Mouse (Mus musculus): ENCODE data around the gene Ube2ql1. TPM values are rescaled to one million over a fixed set of nuclear protein-coding genes. Genes with fewer than 3 reads are reported as not detected.

The Ube2ql1 gene
- polyA plus RNA-seq, 1 experiment: not detected

- H3K36me3 ChIP-seq (replicated peaks; ENCODE audit: low read length): no peaks in the 10 kb centered on the region
- no peak for TF ChIP-seq GATA1 (IDR thresholded peaks at IDR 0.05; ENCODE audit: borderline replicate concordance, low read length)
- no peak for TF ChIP-seq FLI1 (IDR thresholded peaks at IDR 0.05; ENCODE audit: low read length)
- H3K27me3 ChIP-seq (replicated peaks): no peaks in the 10 kb centered on the region
- no peak overlapping the region for H3K4me3 ChIP-seq (replicated peaks)
- H3K4me1 ChIP-seq: no peaks in the 10 kb centered on the region
- no peaks in the 10 kb centered on the region for H3K9me3 ChIP-seq
Observed at GRCm38 (mm10) chr13:69751510-69751909, 11.8 kb upstream of the Ube2ql1 start.

DNA sequence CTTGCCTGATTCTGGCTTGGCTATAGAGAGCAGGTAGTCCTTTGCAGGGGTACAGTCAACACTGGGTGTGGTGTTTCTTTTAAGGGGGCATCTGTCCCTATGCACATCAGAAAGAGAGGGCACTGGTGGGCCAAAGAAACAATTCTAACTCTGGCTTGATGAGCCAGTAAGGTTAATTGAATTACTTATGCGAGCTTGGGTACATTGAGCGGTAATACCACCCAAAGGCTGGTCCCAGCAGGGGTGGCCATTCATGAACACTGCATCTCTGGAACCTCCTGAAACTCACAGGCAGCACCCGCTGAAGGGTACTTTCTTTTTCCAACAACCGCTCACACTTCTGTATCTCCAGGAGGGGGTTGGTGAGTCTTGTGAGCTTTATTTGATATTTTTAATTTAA lies 9.1 kb upstream of the Ube2ql1 start:
- TF ChIP-seq GATA1 (IDR thresholded peaks at IDR 0.05; ENCODE audit: borderline replicate concordance, low read length) (no peak), FLI1 (IDR thresholded peaks at IDR 0.05; ENCODE audit: low read length) (no peak)
- H3K4me1 ChIP-seq: no peaks in the 10 kb centered on the region
- no peaks in the 10 kb centered on the region for H3K36me3 ChIP-seq (replicated peaks; ENCODE audit: low read length)
- H3K27me3 ChIP-seq (replicated peaks): no peaks in the 10 kb centered on the region
- no peaks in the 10 kb centered on the region for H3K9me3 ChIP-seq
- no peak overlapping the region for H3K4me3 ChIP-seq (replicated peaks)

DNA sequence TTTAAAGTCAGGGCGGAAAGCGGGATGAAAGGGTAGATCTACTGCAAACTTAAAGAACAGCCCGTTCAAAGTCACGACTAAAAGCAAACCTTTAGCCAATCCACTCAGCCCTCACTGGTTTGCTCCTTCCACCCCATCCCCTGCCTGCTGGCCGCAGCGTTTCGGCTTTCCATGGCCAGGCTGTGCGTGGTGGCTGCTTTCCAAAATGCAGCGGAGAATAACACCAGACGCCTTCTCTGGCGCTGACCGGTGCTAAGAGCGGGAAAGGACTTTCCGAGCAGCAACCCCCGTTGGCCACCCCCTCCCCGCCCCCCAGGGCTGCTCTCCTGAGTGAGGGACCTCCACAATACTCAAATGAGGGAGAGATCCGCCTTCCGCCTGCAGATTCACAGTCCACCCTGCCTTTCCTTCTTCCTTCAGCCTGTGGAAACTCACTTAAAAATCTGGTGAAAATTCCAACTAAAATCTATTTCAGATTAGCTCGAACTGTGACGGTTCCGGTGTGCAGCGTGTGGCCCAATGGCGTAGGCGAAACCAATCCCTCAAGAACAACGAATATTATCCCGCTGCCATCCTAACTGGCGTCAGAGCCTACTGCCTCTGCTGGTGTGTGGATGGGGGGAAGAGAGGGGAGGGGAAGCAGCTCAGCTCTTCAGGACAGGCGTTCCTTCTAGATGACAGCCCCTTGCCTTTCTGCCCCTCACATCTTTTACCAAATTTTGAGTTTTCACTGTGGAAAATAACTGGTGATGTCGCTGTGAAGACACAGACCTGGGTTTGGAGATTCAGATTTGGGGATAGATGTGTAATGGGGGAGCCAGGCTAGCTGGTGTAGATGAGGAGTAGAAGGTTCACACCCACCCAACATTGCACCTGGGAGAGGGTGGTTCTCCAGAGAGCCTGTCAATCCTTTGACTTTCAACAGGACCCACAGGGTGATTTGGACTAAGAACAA lies 919 bp upstream of the Ube2ql1 start:
- H3K9me3 ChIP-seq: peaks cover 12% of the 10 kb centered on the region
- H3K36me3 ChIP-seq (replicated peaks; ENCODE audit: low read length): no peaks in the 10 kb centered on the region
- peaks cover 71% of the 10 kb centered on the region for H3K27me3 ChIP-seq (replicated peaks)
- peaks cover 22% of the 10 kb centered on the region for H3K4me1 ChIP-seq
- TF ChIP-seq GATA1 (IDR thresholded peaks at IDR 0.05; ENCODE audit: borderline replicate concordance, low read length) (no peak), FLI1 (IDR thresholded peaks at IDR 0.05; ENCODE audit: low read length) (no peak)
- no peak overlapping the region for H3K4me3 ChIP-seq (replicated peaks)

GRCm38 (mm10) chr13:69739091-69739758 lies 464 bp downstream of the Ube2ql1 start:
- Histone ChIP-seq H3K4me3 (replicated peaks) (peak overlapping the region; percentile 86), H3K36me3 (replicated peaks; ENCODE audit: low read length) (no peaks in the 10 kb centered on the region), H3K9me3 (peaks cover 12% of the 10 kb centered on the region), H3K27me3 (replicated peaks) (peaks cover 80% of the 10 kb centered on the region), H3K4me1 (peaks cover 22% of the 10 kb centered on the region)
- TF ChIP-seq FLI1 (IDR thresholded peaks at IDR 0.05; ENCODE audit: low read length) (no peak), GATA1 (IDR thresholded peaks at IDR 0.05; ENCODE audit: borderline replicate concordance, low read length) (no peak)

DNA sequence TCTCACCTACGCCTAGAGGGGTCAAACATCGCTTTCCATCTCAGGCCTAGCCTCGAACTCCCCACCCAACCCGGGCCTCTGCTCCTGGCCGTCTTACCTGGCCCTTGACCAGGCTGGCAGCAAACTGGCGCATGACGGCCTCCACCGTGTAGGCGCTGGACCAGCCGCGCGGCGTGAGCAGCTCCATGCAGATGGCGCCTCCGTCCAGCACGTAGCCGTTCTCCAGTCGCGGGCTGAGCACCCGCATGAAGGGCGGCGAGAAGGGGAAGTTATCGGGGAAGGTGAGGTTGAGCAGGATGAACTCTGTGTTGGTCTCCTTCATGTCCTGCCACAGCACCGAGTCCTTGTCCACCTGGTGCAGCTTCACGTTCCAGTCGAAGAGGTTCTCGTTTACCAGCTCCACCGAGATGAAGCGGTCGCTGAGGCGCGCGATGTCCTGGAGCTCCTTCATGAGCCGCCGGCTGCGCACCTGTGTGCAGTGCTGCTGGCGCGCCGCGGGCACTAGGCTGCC lies 1.2 kb downstream of the Ube2ql1 start:
- peaks cover 12% of the 10 kb centered on the region for H3K9me3 ChIP-seq
- no peaks in the 10 kb centered on the region for H3K36me3 ChIP-seq (replicated peaks; ENCODE audit: low read length)
- peaks cover 22% of the 10 kb centered on the region for H3K4me1 ChIP-seq
- H3K4me3 ChIP-seq (replicated peaks): peak overlapping the region; percentile 51
- TF ChIP-seq GATA1 (IDR thresholded peaks at IDR 0.05; ENCODE audit: borderline replicate concordance, low read length): no peak
- no peak for TF ChIP-seq FLI1 (IDR thresholded peaks at IDR 0.05; ENCODE audit: low read length)
- peaks cover 83% of the 10 kb centered on the region for H3K27me3 ChIP-seq (replicated peaks)

GRCm38 (mm10) chr13:69737444-69738185 lies 2.1 kb downstream of the Ube2ql1 start:
- no peak overlapping the region for H3K4me3 ChIP-seq (replicated peaks)
- peaks cover 12% of the 10 kb centered on the region for H3K9me3 ChIP-seq

GRCm38 (mm10) chr13:69732636-69733035 lies 7.1 kb downstream of the Ube2ql1 start:
- Histone ChIP-seq H3K4me3 (replicated peaks) (no peak overlapping the region), H3K36me3 (replicated peaks; ENCODE audit: low read length) (no peaks in the 10 kb centered on the region), H3K9me3 (0 out of 2 replicates have a peak, but pooled peaks cover 3% of the 10 kb centered on the region), H3K4me1 (no peaks in the 10 kb centered on the region), H3K27me3 (replicated peaks) (peaks cover 38% of the 10 kb centered on the region)
- no peak for TF ChIP-seq FLI1 (IDR thresholded peaks at IDR 0.05; ENCODE audit: low read length)

More at GRCm38 (mm10) chr13:69737444-69738185, 2.1 kb downstream of the Ube2ql1 start:
- Histone ChIP-seq H3K27me3 (replicated peaks) (peaks cover 81% of the 10 kb centered on the region), H3K4me1 (peaks cover 22% of the 10 kb centered on the region), H3K36me3 (replicated peaks; ENCODE audit: low read length) (no peaks in the 10 kb centered on the region)
- TF ChIP-seq FLI1 (IDR thresholded peaks at IDR 0.05; ENCODE audit: low read length): no peak
- no peak for TF ChIP-seq GATA1 (IDR thresholded peaks at IDR 0.05; ENCODE audit: borderline replicate concordance, low read length)

- Histone ChIP-seq H3K9me3 (0 out of 2 replicates have a peak, but pooled peaks cover 2% of the 10 kb centered on the region), H3K36me3 (replicated peaks; ENCODE audit: low read length) (no peaks in the 10 kb centered on the region), H3K4me3 (replicated peaks) (no peak overlapping the region), H3K4me1 (no peaks in the 10 kb centered on the region), H3K27me3 (replicated peaks) (peaks cover 4% of the 10 kb centered on the region)
- TF ChIP-seq GATA1 (IDR thresholded peaks at IDR 0.05; ENCODE audit: borderline replicate concordance, low read length) (no peak), FLI1 (IDR thresholded peaks at IDR 0.05; ENCODE audit: low read length) (no peak)
Observed at GRCm38 (mm10) chr13:69725376-69725775, 14.3 kb downstream of the Ube2ql1 start.

DNA sequence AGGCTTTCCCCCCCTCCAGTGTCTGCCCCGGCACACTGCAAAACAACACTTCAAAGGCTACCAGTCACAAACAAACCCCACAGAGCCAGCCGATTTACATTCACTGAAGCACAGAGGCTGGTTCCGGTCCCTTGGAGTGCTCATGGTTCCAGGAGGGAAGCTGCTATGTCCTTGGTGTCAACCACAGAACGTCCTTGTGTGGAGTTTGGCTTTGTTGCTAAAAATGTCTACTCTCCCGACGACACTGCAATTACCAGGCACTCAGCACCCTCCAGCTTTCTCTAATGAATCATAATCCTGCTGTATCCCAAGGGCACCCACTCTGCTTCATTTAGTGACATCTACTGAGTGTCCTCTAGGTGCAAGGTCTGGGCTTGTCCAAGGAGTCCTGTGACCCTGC lies 18.5 kb downstream of the Ube2ql1 start:
- no peaks in the 10 kb centered on the region for H3K9me3 ChIP-seq
- H3K4me3 ChIP-seq (replicated peaks): no peak overlapping the region
- no peaks in the 10 kb centered on the region for H3K4me1 ChIP-seq
- no peaks in the 10 kb centered on the region for H3K27me3 ChIP-seq (replicated peaks)
- no peak for TF ChIP-seq FLI1 (IDR thresholded peaks at IDR 0.05; ENCODE audit: low read length)
- TF ChIP-seq GATA1 (IDR thresholded peaks at IDR 0.05; ENCODE audit: borderline replicate concordance, low read length): no peak
- H3K36me3 ChIP-seq (replicated peaks; ENCODE audit: low read length): no peaks in the 10 kb centered on the region
